Mouse (Mus musculus) ES-E14 (cell line): ENCODE results near the gene Arl13a.

Source experiments
- ZC3H11A ChIP-seq: IDR thresholded peaks from 2 replicates; pipeline ENCODE4 v1.6.1; 2012; ENCODE audit warnings: low read depth, mild to moderate bottlenecking, inconsistent platforms, low read length, borderline replicate concordance
- ZNF384 ChIP-seq: IDR thresholded peaks from 2 replicates; pipeline ENCODE4 v1.6.1; 2012; ENCODE audit warnings: low read depth, low read length, inconsistent platforms

- TF ChIP-seq ZC3H11A (no peak), ZNF384 (no peak)
Measured at GRCm38 (mm10) chrX:134162043-134162720, 25.1 kb upstream of the Arl13a start, which contains the start of gene Xkrx.
